Mouse (Mus musculus): ENCODE measurements at regions not wholly inside any gene's neighbourhood (a gene's known extent, or its start where the extent isn't known, plus 50 kb on each side); places are given as distances from the start of the nearest gene placed in this dataset.

GRCm38 (mm10) chr4:54282934-54283333 lies 457.1 kb downstream of the Tmem38b start:
- no peak for DNase-seq (ENCODE audit: low spot score in 2 of 2)

GRCm38 (mm10) chr4:54313804-54314203 lies 488.0 kb downstream of the Tmem38b start:
- DNase-seq (ENCODE audit: low spot score in 2 of 2): no peak

GRCm38 (mm10) chr4:54324851-54325250 lies 499.0 kb downstream of the Tmem38b start:
- no peak for DNase-seq (ENCODE audit: low spot score in 2 of 2)

GRCm38 (mm10) chr4:54328273-54328672 lies 502.4 kb downstream of the Tmem38b start:
- DNase-seq (ENCODE audit: low spot score in 2 of 2): no peak

GRCm38 (mm10) chr4:54328711-54329427 lies 503.0 kb downstream of the Tmem38b start:
- DNase-seq (ENCODE audit: low spot score in 2 of 2): no peak

GRCm38 (mm10) chr4:54330686-54331085 lies 504.8 kb downstream of the Tmem38b start:
- DNase-seq (ENCODE audit: low spot score in 2 of 2): no peak

- no peak for DNase-seq (ENCODE audit: low spot score in 2 of 2)
Observed at GRCm38 (mm10) chr4:54331588-54332211, 505.9 kb downstream of the Tmem38b start.

- no peak for DNase-seq (ENCODE audit: low spot score in 2 of 2)
Observed at GRCm38 (mm10) chr4:54332261-54332660, 506.4 kb downstream of the Tmem38b start.

- no peak for DNase-seq (ENCODE audit: low spot score in 2 of 2)
Observed at GRCm38 (mm10) chr4:54338556-54338955, 512.7 kb downstream of the Tmem38b start.

GRCm38 (mm10) chr4:54340106-54340505 lies 514.3 kb downstream of the Tmem38b start:
- no peak for DNase-seq (ENCODE audit: low spot score in 2 of 2)

GRCm38 (mm10) chr4:54353657-54354390 lies 528.0 kb downstream of the Tmem38b start:
- DNase-seq (ENCODE audit: low spot score in 2 of 2): no peak

GRCm38 (mm10) chr4:54354391-54354726 lies 528.5 kb downstream of the Tmem38b start:
- DNase-seq (ENCODE audit: low spot score in 2 of 2): no peak

GRCm38 (mm10) chr4:54355381-54356040 lies 529.7 kb downstream of the Tmem38b start:
- DNase-seq (ENCODE audit: low spot score in 2 of 2): no peak

- DNase-seq (ENCODE audit: low spot score in 2 of 2): no peak
Observed at GRCm38 (mm10) chr4:54356041-54356427, 530.2 kb downstream of the Tmem38b start.

GRCm38 (mm10) chr4:54370909-54371308 lies 545.1 kb downstream of the Tmem38b start:
- DNase-seq (ENCODE audit: low spot score in 2 of 2): no peak

GRCm38 (mm10) chr4:54371418-54371957 lies 545.6 kb downstream of the Tmem38b start:
- no peak for DNase-seq (ENCODE audit: low spot score in 2 of 2)

GRCm38 (mm10) chr4:54373606-54374005 lies 547.8 kb downstream of the Tmem38b start:
- DNase-seq (ENCODE audit: low spot score in 2 of 2): no peak

- DNase-seq (ENCODE audit: low spot score in 2 of 2): no peak
Observed at GRCm38 (mm10) chr4:54374457-54374856, 548.6 kb downstream of the Tmem38b start.

- DNase-seq (ENCODE audit: low spot score in 2 of 2): no peak
Observed at GRCm38 (mm10) chr4:54387460-54387859, 557.4 kb upstream of the Zfp462 start.

- DNase-seq (ENCODE audit: low spot score in 2 of 2): no peak
Observed at GRCm38 (mm10) chr4:54391536-54392208, 553.2 kb upstream of the Zfp462 start.

- DNase-seq (ENCODE audit: low spot score in 2 of 2): no peak
Observed at GRCm38 (mm10) chr4:54406151-54406550, 538.7 kb upstream of the Zfp462 start.

Data from urinary bladder, postnatal 36 days (tissue).